Mouse (Mus musculus) forebrain, postnatal 0 days (tissue): ENCODE measurements around the gene Mrpl17. TPM values are rescaled to one million over a fixed set of nuclear protein-coding genes. Genes with fewer than 3 reads are reported as not detected.

ENCODE experiments used
- ATAC-seq: fragments of 200-750 bp; cut with Nextera tagmentation; 2 replicates; pipeline ENCODE4 v1.8.0; 2017; ENCODE audit warnings: mild to moderate bottlenecking, moderate library complexity
- DNase-seq: peaks from one replicate; pipeline ENCODE4 v3.0.0-alpha.2; 2015
- H3K27ac ChIP-seq: fragments of 300-500 bp; sonication (generic); 2 replicates; pipeline ENCODE4 v1.5.1; 2014; ENCODE audit warnings: low read depth, mild to moderate bottlenecking, antibody characterized with exemption, low read length, moderate library complexity, mixed read lengths
- H3K27me3 ChIP-seq: fragments of 300-500 bp; sonication (generic); 2 replicates; pipeline ENCODE4 v1.6.1; 2014; ENCODE audit warnings: mild to moderate bottlenecking, low read length, mixed read lengths; ENCODE audit not compliant: insufficient read depth
- H3K36me3 ChIP-seq: fragments of 300-500 bp; sonication (generic); 2 replicates; pipeline ENCODE4 v1.6.1; 2014; ENCODE audit warnings: mild to moderate bottlenecking, moderate library complexity; ENCODE audit not compliant: insufficient read depth
- H3K4me1 ChIP-seq: fragments of 300-500 bp; sonication (generic); 2 replicates; pipeline ENCODE4 v1.6.1; 2014; ENCODE audit warnings: antibody characterized with exemption; ENCODE audit not compliant: insufficient read depth
- H3K4me2 ChIP-seq: fragments of 300-500 bp; sonication (generic); 2 replicates; pipeline ENCODE4 v1.6.1; 2014; ENCODE audit warnings: low read depth, mild to moderate bottlenecking, moderate library complexity
- H3K4me3 ChIP-seq: fragments of 300-500 bp; sonication (generic); 2 replicates; pipeline ENCODE4 v1.5.1; 2014; ENCODE audit warnings: low read depth, low read length, mixed read lengths
- H3K9ac ChIP-seq: fragments of 300-500 bp; sonication (generic); 2 replicates; pipeline ENCODE4 v1.6.1; 2014; ENCODE audit warnings: mild to moderate bottlenecking
- H3K9me3 ChIP-seq: fragments of 300-500 bp; sonication (generic); 2 replicates; pipeline ENCODE4 v1.6.1; 2016; ENCODE audit warnings: low read length
- CTCF ChIP-seq: sonication (generic); IDR thresholded peaks from 2 replicates; pipeline ENCODE4 v1.5.1; 2016; ENCODE audit warnings: antibody characterized with exemption, control low read depth, low read depth
- WGBS: fragments of 180-500 bp; shearing (Covaris S2); extraction: QIAGEN DNeasy Blood & Tissue Kit; methylation state at CpG from one replicate; pipeline ENCODE4 v1.1.7; 2014; 5-methylcytosine and 5-hydroxymethylcytosine counted together
- polyA plus RNA-seq: library from polyadenylated mRNA; unstranded; fragments of >200 nt; fragmentation: Nextera tagmentation; extraction: Ambion mirVana; gene quantifications from 2 replicates; pipeline ENCODE4 v1.2.1, GENCODE M21; 2015
- total RNA-seq: library from RNA; depleted of rRNA; stranded (reverse); fragments of >200 nt; gene quantifications from 2 replicates; pipeline ENCODE4 v1.2.3, GENCODE M21; 2014

The Mrpl17 gene
- total and polyA plus RNA-seq, 2 experiments from 2014 or later, result 15.0 to 192 TPM

DNA sequence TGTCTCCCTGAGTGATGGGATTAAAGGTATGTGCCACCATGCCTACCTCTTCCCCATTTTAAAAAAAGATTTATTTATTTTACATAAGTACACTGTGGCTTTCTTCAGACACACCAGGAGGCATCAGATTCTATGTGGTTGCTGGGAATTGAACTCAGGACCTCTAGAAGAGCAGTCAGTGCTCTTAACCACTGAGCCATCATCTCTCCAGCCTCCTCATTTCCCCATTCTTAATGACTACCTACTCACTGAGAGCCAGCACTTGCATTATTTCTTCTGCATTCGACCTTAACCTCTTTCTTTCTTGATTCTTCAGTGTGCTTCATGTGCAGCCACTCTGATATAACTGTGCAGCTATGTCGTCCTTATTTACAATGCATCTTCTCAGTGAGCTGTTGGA lies 8.6 kb downstream of the Mrpl17 start:
- ATAC-seq (no peak), DNase-seq (no peak)
- no peak overlapping the region for H3K4me2 ChIP-seq
- H3K9ac ChIP-seq, result no peak overlapping the region
- H3K36me3 ChIP-seq, result no peaks in the 10 kb centered on the region; the same call in 1 of the 2 replicates
- no peak overlapping the region for H3K4me3 ChIP-seq
- TF ChIP-seq CTCF, result no peak
- 51% methylated on average over 2 of the region's 2 CpGs for WGBS
- H3K27ac ChIP-seq, result no peak overlapping the region
- H3K27me3 ChIP-seq, result no peaks in the 10 kb centered on the region
- no peaks in the 10 kb centered on the region for H3K4me1 ChIP-seq
- H3K9me3 ChIP-seq, result no peaks in the 10 kb centered on the region

DNA sequence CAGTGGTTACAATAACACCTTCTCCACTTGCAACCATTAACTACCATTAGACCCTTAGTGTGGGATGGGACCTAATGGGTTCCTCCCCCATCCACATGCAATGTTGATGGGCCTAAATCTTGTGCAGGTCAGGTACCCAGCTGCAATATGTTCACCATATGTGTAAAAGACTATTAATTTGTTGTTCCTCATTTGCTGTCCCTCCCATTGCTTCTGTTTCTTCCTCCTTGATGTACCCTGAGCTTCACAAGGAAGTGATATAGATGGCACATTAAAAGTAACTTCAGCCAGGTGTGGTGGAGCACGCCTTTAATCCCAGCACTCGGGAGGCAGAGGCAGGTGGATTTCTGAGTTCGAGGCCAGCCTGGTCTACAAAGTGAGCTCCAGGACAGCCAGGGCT lies 13.9 kb downstream of the Mrpl17 start:
- Histone ChIP-seq H3K9me3 (no peaks in the 10 kb centered on the region), H3K4me1 (no peaks in the 10 kb centered on the region), H3K4me2 (no peak overlapping the region), H3K4me3 (no peak overlapping the region), H3K9ac (no peak overlapping the region), H3K27me3 (no peaks in the 10 kb centered on the region), H3K36me3 (no peaks in the 10 kb centered on the region), H3K27ac (no peak overlapping the region)
- no peak for TF ChIP-seq CTCF
- DNase-seq, result no peak
- WGBS, result 97% methylated on average over 3 of the region's 3 CpGs
- ATAC-seq, result no peak

DNA sequence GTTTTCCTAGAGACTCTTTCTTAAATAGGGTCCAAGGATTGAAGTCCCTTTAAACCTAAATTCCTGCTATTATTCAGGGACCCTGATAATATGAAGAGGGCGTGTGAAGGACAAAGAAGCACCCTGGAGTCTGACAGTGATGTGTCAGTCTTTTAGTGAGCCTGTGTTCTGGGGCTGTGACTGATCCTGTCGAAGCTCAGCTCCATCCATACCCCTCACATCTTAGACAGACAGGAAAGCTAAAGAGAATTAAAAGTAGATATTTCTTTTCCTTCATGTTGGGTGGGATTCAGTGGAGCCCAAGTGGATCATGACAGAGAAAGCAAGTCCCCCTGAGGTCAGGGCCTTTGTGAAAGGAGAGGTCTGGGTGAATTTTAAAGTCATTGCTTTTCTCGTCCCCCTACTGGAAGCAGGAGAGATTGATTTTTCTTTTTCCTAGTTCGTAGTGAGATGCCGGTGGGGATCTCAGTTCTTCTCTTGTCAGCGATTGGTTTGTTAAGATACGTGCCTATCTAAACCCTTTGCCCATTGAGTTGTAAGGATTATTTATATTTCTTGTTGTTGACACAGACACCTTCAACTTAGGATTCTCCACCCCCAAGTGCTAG lies 15.0 kb downstream of the Mrpl17 start:
- no peak overlapping the region for H3K27ac ChIP-seq
- peak; percentile 32; the same call in 1 of the 2 replicates for ATAC-seq
- H3K27me3 ChIP-seq, result no peaks in the 10 kb centered on the region
- no peak overlapping the region for H3K4me3 ChIP-seq
- H3K9me3 ChIP-seq, result no peaks in the 10 kb centered on the region
- WGBS, result 22% methylated on average over 7 of the region's 7 CpGs
- H3K9ac ChIP-seq, result no peak overlapping the region
- no peaks in the 10 kb centered on the region for H3K36me3 ChIP-seq
- H3K4me2 ChIP-seq, result no peak overlapping the region
- peak; percentile 48 for TF ChIP-seq CTCF
- DNase-seq, result no peak
- no peaks in the 10 kb centered on the region for H3K4me1 ChIP-seq

DNA sequence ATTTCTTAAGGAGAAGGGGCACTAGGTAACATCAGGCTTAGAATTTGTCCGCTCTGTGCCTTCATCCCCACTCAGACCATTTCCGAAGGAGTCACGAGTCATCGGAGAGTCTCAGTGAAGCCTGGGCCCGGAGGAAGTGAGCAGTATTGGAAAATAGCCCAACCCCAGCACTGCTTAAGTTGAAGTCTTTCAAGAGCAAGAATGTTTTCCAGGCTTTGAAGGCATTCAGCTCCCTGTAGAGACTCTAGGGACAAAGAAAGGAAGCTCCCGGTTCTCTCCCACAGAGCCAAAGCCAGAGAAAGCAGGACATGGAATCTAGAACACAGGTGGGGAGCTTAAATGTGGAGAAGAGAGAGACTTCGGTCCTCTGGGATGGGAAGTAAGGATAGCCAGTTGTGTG lies 17.2 kb downstream of the Mrpl17 start:
- DNase-seq (no peak), ATAC-seq (no peak)
- Histone ChIP-seq H3K4me1 (peaks cover 6% of the 10 kb centered on the region), H3K27me3 (no peaks in the 10 kb centered on the region), H3K4me3 (no peak overlapping the region), H3K27ac (no peak overlapping the region), H3K36me3 (no peaks in the 10 kb centered on the region), H3K9ac (no peak overlapping the region), H3K4me2 (no peak overlapping the region), H3K9me3 (no peaks in the 10 kb centered on the region)
- TF ChIP-seq CTCF, result no peak
- WGBS, result 77% methylated on average over 7 of the region's 7 CpGs

DNA sequence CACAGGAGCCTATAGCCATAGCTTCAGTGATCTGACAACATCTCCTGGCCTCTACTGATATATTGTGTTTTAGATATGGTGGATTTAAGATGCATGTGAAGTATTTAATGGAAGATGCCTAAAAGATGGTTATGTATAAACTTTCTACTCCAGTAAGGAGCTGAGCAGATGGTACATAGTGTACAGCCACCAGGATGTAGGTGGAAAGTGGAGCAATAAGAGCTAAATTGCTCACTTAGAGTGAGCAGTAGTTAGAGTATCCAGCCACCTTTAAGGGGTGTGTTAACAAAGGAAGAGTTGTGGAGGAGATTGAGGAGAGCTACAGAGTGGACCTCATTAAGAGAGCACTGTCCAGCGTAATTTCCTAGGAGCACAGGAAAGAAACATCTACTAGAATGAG lies 19.8 kb downstream of the Mrpl17 start:
- Histone ChIP-seq H3K4me3 (no peak overlapping the region), H3K4me1 (peaks cover 13% of the 10 kb centered on the region), H3K27ac (no peak overlapping the region), H3K27me3 (no peaks in the 10 kb centered on the region), H3K9ac (no peak overlapping the region), H3K4me2 (no peak overlapping the region), H3K9me3 (no peaks in the 10 kb centered on the region), H3K36me3 (no peaks in the 10 kb centered on the region)
- WGBS, result 94% methylated on average over 1 of the region's 1 CpGs
- DNase-seq (no peak), ATAC-seq (no peak)
- no peak for TF ChIP-seq CTCF

DNA sequence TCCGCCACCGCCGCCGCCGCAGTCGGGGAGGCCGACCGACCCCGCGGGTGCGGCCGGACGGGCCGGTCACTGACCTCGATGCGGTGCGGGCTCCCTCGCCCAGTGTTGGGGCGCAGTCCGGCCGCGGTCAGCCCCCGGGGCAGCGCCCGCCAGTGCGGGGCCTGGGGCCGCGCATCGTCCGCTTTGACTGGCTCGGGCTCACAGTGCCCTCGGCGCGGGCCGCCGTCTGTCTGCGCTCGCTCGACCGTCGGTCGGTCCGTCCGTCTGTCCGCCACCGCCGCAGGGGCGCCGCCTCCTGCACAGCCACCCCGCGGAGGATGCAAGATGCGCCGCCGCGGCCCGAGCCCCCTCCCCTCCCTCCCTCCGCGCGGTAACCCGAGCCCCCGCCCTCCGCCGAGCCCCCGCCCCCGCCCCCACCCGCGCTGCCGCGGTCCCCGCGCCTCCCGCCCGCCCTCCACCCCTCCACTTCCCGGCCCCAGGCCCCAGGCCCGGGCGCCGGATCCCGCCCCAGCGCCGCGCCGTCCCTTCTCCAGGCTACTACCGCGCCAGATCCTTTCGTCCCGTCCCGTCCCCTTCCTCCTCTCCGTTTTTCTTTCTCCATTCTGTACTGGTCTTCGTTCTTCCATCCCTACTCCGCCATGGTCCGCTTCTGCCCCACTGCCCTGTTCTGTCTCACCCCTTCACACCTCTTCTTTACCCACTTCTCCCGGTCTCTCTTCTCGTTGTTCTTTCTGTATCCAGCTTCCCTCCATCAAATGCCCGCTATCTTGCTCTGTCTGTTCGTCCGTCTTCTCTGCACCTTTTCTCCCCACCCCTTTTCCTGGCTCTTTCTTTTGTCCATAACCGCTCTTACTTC lies 23.4 kb downstream of the Mrpl17 start, which contains the start of gene Dchs1:
Gene Dchs1 (minus strand): TSS at position 370 of the 856 bp plus-strand sequence.
- ATAC-seq, result peak; percentile 74
- Histone ChIP-seq H3K9me3 (no peaks in the 10 kb centered on the region), H3K27ac (peak within 1 kb of the TSS; percentile 99), H3K27me3 (no peaks in the 10 kb centered on the region), H3K4me3 (peak within 1 kb of the TSS; percentile 97), H3K36me3 (peaks cover 10% of the 10 kb centered on the region; the same call in 1 of the 2 replicates), H3K9ac (peak within 1 kb of the TSS; percentile 100), H3K4me1 (peaks cover 35% of the 10 kb centered on the region), H3K4me2 (peak within 1 kb of the TSS; percentile 83)
- no peak for TF ChIP-seq CTCF
- WGBS, result 2% methylated on average over 55 of the region's 97 CpGs
- DNase-seq, result peak; percentile 72
